Mouse (Mus musculus): Measurements from ENCODE around the gene Hdac7.

DNA sequence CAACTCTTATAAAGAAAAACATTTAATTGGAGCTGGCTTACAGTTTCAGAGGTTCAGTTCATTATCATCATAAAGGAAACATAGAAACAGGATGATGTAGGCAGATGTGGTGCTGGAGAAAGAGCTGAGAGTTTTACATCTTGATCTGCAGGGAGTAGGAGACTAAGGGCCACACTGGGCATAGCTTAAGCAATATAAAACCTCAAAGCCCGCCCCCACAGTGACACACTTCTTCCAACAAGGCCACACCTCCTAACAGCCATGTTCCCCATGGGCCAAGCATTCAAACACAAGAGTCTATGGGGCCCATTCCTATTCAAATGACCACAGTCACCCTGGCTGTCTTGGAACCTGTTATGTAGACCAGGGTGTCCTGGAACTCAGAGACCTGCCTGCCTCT, 64.7 kb downstream of the Hdac7 start:
- TF ChIP-seq CTCF (IDR thresholded peaks at IDR 0.05; ENCODE audit: insufficient read depth, low read depth, low read length) (no peak), POLR2A (IDR thresholded peaks at IDR 0.05; ENCODE audit: insufficient read depth, low read depth, low read length) (no peak)

Measured in olfactory bulb, adult 2 months (tissue).